Mouse (Mus musculus) G1E-ER4 (cell line): ENCODE data around the gene Sdk2. TPM values are rescaled to one million over a fixed set of nuclear protein-coding genes. Genes with fewer than 3 reads are reported as not detected.

Source experiments
- GATA1 ChIP-seq: IDR thresholded peaks from one replicate; pipeline ENCODE4 v1.8.0; 2012; ENCODE audit warnings: low read length, inconsistent platforms
- polyA plus RNA-seq: library from polyadenylated mRNA; stranded (reverse); fragments of >175 nt; gene quantifications from 2 replicates; pipeline ENCODE4 v1.2.3, GENCODE M21; 2012

Gene Sdk2
- polyA plus RNA-seq, 1 experiment: 0.01 TPM

- TF ChIP-seq GATA1: no peak
Measured at GRCm38 (mm10) chr11:113978318-113978717, 88.5 kb downstream of the Sdk2 start.

GRCm38 (mm10) chr11:113975667-113975970 lies 91.2 kb downstream of the Sdk2 start:
- no peak for TF ChIP-seq GATA1

- no peak for TF ChIP-seq GATA1
Measured at GRCm38 (mm10) chr11:113974876-113975666, 91.8 kb downstream of the Sdk2 start.

- no peak for TF ChIP-seq GATA1
Measured at GRCm38 (mm10) chr11:113972517-113972872, 94.4 kb downstream of the Sdk2 start.

DNA sequence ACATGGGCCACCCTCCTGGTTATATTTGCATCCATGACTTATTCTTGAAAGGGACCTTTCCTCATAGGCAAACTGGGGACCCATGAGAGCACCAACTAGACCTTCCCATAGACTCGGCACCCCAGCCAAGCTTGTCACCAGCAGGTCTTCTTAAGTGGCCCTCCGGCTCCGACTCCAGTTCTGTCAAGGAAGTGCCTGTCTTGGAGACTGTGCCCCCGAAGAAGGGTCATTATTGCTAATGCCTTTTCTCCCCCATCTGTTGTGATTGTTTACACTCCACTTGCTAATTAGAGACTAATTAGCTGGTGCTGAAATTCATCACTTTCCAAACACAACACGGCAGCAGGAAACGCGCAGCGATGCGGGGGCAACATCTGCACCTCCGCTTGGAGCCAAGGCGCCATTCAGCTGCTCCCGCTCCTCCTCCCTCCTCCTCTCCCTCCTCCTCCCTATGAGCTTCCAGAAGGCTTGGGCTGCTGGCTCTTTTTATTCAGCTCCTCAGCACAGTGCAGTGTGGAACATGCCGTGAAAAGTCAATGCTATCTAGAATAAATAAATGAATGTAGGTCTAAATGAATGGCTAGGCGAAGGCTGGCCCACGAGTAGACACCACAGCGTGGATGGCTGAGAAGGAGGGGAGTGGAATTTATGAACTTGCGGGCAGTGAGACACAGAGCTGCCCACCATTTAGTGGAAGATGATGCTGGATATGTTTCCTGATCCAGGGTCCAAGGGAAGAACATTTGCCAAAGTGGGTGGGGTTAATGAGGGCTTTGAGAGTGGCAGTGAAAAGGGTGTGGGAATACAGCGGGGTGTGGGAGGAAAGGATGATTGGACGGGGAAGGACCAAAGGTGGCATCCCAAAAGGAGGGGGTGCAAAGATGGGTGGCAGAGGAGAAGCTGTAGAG lies 95.0 kb downstream of the Sdk2 start:
- no peak for TF ChIP-seq GATA1

- no peak for TF ChIP-seq GATA1
Measured at GRCm38 (mm10) chr11:113970026-113970425, 96.8 kb downstream of the Sdk2 start.

- TF ChIP-seq GATA1: no peak
Measured at GRCm38 (mm10) chr11:113965214-113965613, 101.6 kb downstream of the Sdk2 start.

DNA sequence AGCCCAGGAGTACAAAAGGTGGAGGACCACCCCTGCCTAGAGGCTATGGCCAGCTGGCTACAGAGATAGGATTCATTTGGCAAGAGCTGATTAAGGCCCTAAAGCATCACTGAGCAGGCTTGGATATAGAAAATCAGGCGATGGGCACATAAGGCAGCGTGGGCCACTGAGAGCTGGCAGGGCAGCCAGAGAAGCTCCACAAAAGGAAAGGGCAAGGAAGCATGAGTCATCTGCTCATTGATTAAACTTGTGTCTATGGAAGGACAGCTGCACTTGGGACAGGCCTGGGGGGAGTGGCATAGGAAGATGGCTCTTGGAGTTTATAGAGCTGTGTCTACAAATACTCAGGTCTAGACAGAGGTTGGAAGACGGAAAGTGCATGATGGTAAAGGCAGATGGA lies 104.1 kb downstream of the Sdk2 start:
- no peak for TF ChIP-seq GATA1

DNA sequence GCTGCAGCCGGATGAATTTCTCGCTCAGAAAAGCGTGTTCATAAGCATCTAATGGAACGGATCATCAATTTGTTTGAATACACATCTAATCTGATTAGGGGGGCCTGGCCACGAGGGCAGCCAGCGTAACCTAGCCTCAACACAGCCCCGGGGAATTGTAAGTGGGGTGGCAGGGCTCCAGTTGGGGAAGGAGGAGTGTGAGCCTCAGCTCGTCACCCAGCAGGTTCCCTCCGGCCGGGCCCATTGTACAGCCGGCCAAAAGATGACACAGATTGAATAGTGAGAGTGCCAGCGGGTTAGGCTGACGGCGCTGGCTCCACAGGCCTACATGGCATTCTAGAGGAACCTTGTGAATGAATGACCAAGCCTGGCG lies 115.2 kb downstream of the Sdk2 start:
- TF ChIP-seq GATA1: no peak

GRCm38 (mm10) chr11:113950904-113951615 lies 115.8 kb downstream of the Sdk2 start:
- TF ChIP-seq GATA1: no peak

DNA sequence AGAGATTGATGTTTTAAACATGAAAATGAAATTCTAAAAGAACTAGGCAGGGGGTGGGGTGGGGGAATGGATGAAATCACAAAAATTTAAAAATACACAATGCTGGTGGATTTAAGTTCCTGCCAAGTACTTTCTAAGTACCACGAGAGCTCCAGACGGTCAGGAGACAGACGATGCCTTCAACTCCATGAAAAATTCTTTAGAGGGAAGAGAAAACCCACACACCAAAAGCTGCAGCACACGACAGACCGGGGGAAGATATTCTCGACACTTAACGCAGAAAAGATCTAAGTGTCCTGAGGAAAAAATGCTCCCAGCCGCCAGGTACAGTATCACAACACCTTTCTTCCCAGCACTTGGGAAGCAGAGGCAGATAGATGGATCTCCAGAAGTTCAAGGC lies 118.2 kb downstream of the Sdk2 start:
- TF ChIP-seq GATA1: no peak

DNA sequence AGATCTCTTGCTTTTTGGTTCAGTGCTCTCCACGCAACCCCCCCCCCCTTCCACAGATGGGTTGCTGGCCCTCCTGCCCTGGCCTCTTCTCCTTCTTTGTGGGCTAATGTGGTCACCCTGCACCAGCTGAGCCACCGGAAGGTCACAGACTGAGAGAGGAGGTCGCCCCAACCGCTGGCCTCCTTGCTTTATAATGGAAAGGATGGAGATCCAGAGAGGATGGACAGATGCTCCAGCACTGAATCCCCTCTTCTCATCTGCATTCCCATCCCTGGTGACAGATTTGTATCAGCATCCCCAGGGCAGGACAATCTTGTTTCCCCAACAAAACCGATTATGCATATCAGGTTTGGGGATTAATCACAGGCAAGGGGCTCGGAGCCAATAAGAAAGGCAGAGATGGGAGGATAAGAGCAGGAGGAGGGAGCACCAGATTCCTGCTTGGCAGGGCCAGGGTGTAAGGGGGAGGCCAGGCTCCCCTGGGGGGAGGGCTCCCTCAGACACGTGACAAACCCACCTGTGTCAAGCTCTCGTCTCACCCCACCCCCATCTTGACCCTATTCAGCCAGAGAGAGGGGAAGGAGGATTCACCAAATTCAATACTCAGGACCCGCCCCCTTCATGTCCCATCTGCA lies 124.6 kb downstream of the Sdk2 start:
- TF ChIP-seq GATA1: no peak

DNA sequence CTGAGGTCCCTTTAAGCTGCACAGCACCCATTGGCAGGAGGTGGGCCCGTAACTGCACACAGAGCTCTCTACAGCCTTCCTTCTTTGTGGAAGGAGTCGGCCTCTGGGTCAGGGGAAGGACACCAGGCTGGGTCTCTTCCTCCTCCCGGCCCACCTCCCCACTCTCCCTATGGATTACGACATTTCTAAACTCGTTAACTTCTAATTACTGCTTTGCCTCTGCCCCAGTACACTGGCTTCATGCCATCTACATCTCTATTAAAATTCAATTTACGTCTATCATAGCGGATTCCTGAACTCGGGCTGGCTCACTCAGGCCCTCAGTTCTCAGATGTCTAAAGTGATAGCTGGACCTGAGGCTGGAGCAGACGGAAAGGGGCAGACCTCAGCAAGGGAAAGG lies 133.2 kb downstream of the Sdk2 start:
- no peak for TF ChIP-seq GATA1

DNA sequence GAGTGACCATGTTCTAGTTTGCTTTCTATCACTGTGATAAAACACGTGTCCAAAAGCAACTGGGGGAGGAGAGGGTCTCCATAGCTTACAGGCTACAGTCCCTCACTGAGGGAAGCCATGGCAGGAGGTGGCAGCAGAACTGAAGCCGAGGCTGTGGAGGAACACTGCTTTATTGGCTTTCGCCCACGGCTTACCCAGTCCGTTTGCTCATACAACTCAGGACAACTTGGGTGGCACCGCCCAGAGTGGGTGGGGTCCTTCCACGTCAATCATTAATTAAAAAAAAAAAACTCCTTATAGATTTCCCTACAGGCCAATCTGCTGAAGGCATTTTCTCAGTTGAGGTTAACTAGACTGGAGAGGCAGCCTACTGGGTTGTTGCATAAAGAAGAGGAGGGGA lies 133.9 kb downstream of the Sdk2 start:
- TF ChIP-seq GATA1: no peak

- no peak for TF ChIP-seq GATA1
Measured at GRCm38 (mm10) chr11:113931701-113932100, 135.1 kb downstream of the Sdk2 start.

GRCm38 (mm10) chr11:113930112-113930511 lies 136.7 kb downstream of the Sdk2 start:
- no peak for TF ChIP-seq GATA1
